Mouse (Mus musculus): ENCODE data around the gene Edem3.
"Not testable (repeated sequence)": the region's sequence is repeated elsewhere in the genome, so short reads cannot be mapped to it uniquely, and the experiment has no call there.

Edem3 gene

GRCm38 (mm10) chr1:151752946-151753345 is 2.2 kb upstream of the Edem3 start:
- DNase-seq, result no peak

DNA sequence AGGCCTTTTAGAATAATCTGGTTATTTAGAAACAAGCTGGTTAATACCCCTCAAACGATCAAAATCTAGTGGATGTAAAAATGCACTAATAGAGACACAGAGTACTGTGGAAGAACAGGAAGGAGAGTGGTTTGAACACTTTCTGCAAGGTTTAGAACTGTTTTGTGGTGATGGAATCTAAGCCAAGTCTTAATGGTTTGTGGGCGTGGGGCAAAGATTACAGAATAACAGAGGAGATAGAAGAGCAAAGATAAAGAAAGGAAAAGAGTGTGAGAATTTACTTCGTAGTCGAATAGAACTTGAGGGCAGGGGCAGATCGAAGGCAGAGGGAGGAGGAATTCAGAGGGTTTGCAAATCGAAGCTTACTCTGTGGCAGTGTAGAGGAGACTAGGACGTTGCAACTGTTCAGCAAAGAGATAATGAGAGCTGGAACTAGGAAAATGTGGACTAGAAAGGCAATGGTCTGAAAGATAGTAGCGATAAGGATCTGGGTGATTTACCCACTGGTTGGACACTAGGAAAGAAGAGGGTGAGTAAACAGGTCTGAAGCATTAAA is 1.7 kb upstream of the Edem3 start:
- no peak for DNase-seq

DNA sequence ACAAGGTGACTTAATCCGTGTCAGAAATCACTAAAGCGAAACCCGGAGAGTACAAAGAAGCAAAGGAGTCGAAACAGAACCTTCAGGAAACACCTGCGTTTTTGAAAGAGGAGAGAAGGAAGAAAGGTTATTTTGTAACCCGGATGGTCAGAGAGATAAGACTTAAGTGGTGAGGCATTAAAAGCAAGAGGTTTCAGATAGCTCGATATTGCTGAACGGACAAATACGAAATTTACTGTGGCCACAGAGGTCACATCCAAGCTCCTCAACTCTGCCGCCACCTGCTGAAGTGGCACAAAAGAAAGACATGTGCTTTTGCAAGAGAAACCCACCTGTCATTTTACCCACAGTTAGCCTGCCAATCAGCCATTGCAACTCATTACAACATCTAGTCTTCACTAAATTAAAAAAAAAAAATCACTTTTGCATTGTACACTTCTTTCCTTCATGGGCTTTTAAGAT is 1.1 kb upstream of the Edem3 start:
- DNase-seq, result no peak

DNA sequence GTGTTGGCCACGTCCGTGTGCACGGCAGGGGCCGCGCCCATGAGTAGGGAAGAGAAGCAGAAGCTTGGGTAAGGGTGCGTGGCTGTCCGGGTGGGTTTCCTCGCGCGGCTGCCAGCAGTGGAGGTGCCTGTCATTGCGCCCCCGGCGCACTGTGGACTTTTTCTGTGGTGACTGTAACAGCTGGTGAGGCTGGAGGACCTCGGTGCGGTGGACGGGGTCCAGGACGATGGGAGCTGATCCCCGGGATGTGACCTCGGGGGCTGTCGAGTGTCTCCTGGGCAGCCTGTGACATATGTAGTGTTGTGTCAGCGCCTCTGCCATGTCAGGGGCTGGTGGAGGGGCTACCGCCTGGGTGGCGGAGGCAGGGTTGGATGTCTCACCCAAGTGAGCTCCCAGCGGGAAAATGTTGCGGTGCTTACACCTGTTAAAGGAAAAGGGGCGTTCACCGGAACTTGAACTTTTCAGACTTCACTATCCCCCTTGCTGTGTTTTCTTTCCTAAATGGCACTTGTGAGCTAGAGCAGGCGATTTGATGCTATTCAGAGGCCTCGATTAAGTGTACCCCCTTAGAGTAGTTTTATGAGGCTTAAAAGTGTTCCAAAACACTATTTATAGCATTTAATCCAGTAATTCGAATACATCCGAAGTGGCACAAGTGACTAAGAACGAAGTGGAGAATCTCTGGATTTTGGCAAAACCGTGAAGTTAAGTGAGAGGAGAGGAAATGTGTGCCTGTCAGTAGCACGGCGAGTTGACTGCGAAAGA is 671 bp downstream of the Edem3 start:
- DNase-seq, result no peak

- no peak for DNase-seq
Measured at GRCm38 (mm10) chr1:151756425-151756728, 1.2 kb downstream of the Edem3 start.

DNA sequence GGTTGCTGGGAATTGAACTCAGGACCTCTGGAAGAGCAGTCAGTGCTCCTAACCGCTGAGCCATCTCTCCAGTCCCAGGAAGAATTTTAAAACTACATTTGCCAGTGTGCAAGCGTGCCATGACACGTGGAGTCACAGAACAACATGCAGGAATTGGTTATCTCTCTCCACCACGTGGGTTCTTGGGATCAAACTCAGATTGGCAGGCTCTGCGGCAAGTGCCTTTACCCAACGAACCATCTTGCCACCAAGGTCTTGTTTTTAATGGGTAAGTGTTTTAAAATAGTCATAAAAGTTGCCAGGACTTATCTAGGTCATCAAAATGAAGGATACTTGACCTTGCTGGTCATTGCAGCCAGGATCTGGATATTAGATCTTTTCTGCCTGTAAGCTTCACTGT is 3.1 kb downstream of the Edem3 start:
- DNase-seq, result no peak

DNA sequence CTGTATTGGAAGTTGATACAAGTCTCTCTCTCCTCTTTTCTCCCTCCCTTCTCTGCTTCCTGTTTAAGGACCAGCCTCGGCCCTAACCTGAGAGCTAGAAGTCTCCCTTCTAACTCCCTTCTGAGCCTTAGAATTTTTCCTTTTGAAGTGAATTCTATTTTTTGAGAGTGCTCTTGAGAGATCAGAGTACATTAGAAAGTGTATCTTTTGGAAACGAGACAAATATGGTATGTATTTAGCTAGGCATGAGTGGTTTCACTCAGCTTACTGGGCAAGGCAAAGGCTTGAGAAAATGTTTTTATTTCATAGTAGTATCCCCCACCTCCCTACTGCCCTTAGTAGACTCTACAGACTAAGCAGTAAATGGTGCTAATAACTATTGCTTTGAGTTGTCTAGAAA is 3.8 kb downstream of the Edem3 start:
- DNase-seq, result no peak

- DNase-seq, result no peak
Measured at GRCm38 (mm10) chr1:151764236-151764635, 9.1 kb downstream of the Edem3 start.

DNA sequence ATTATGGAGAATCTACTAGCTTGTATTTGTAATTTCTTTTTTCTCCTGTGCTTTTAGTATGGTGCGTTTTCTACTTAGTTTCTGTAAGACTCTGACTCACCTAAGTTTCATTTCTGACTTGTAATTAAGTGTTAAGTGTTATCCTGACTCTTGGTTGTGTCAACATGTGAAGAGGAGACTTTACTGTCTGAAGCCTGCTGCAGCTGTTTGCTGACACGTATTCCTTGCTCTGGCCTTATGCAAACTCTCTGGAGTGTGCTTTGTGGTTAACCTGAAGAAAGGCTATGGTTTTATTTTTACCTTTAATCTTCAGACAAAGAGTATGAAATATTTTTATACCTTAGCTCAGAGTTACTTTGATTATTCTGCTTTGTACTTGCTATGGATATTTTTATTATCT is 11.0 kb downstream of the Edem3 start:
- DNase-seq, result no peak

DNA sequence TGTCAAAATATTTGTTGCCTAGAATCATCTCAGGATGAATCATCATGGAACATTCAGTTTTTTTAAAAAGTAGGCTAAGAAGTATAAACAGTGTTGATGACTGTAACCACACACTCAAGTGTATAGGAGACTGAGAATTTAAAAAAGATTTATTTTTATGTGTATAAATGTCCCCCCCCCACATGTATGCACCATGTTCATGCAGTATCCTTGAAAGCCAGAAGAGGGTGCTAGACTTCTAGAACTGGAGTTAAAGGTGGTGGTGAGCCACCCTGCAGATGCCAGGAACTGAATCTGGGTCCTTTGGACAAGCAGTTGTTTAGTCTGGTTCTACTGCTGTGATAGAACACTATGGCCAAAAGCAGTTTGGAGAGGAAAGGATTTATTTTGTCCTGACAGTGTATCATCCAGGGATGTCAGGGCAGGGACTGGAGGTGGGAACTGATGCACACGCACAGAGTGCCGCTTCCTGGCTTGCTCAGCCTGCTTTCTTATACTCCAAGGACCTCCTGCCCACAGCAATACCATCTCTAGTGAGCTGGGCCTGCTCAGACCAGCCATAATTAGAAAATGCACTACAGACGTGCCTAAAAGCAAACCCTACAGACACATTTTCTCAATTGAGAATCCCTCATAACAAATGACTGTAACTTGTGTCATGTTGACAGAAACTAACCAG is 11.9 kb downstream of the Edem3 start:
- no peak for DNase-seq

DNA sequence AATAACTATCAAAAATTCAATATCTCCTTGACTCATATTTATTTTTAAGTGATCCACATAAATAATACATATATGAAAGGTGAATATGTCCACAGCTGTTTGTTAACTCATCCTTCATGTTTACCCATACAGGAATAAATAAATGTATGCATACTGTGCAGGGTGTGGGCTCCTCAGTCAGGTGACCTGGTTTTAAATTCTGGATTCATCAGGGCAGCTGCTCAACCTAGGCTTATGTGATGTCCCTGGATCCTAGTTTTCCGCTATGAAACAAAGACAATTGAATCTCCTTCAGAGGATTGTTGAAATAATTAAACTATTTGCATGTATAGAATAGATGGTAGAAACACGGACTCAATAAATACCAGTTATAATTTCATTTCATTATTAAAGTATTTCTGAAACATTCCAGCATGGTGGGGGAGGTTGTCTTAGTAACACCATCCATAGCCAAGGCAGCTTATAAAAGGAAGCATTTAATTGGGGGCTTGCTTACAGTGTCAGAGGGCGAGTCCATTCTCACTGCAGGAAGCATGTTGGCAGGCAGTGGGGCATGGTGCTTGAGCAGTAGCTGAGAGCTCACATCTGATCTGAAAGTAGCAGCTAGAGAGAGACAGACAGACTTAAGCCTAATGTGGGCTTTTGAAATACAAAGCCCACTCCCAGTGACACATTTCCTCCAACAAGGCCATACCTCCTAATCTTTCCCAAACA is 14.2 kb downstream of the Edem3 start:
- no peak for DNase-seq

DNA sequence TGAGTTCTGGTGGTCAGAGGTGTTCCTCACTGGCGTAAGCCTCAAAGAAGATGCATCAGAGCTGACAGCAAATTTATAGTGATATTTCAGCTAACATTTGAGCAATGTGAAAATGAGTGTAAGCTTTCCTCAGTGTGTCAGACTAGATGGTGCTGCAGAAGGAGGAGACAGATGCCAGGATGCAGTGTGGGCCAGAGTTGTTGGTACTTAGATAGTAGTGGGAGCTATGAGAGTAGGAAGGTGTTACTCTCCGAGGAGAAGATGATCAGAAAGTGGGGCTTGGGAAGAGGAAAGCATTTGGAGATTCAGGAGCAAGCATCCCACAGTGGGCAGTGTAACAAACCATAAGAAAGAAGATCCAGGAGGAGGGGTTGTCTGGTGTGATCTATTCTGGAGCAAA is 22.4 kb downstream of the Edem3 start:
- DNase-seq, result no peak

DNA sequence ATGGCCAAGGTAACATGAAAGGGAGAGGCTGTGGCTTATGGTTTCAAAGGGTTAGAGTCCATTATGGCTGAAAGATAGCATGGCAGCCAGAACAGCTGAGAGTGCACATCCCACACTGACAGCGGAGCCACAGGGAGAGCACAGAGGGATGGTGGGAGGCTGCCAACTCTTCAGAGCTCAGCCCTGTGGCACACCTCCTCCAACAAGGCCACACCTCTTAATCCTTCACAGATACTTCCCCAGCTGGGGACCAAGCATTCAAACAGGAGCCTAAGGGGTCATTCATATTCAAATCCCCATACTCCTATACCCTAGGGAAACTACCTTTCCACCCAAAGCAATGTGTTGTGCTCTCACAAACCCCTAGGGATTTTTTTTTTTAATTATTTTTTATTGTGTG is 23.4 kb downstream of the Edem3 start:
- DNase-seq, result no peak

GRCm38 (mm10) chr1:151779306-151779705 is 24.1 kb downstream of the Edem3 start:
- DNase-seq, result no peak

GRCm38 (mm10) chr1:151781447-151781846 is 26.3 kb downstream of the Edem3 start:
- no peak for DNase-seq

- DNase-seq, result no peak
Measured at GRCm38 (mm10) chr1:151783403-151783802, 28.2 kb downstream of the Edem3 start.

DNA sequence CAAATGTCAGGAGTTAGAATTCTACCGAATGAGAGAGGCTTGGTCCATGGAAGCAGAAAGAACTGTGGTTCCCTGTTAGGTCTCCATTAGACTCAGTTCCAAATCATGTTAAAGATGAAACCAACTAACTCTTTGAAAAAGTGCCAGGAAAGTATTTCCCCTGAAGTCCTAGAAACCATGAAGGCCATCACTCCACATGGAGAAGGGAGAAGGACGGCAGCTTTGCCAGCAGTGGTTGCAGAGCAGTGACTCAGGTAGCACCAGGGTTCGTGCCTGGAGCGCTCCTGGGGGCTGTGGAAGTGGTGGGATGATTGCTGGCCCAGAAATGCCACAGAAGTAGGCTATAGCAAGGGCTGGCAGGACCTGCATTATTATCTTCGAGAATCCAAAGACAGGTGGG is 31.2 kb downstream of the Edem3 start:
- no peak for DNase-seq

DNA sequence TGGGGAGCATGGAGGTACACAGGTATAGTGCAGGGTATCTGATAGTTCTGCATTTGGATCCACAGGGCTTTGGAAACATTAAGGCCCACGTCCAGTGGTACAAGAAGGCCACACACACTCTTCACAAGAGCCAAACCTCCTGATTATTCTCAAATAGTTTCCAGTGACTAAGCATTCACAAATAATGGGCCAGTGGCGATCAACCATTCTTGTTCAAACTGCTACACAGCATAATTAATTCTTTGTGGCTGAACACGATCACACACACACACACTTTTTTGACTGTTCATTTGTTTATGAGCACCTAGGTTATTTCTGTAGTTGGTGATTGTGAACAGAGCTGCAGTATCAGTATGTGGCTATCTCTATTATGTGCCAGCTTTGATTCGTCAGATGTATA is 34.0 kb downstream of the Edem3 start:
- no peak for DNase-seq

DNA sequence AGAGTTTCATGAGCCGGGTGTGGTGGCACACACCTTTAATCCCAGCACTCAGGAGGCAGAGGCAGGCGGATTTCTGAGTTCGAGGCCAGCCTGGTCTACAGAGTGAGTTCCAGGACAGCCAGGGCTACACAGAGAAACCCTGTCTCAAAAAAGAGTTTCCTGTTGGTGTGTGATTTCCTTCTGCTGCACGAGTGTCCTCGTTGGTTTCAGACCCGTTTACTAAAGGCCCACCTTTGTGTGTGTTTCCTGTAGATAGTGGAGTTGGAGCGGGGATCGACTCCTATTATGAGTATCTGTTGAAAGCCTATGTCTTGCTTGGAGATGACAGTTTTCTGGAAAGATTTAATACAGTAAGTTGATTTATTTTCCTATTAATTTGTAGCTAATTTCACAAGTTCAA is 36.9 kb downstream of the Edem3 start:
- not testable (repeated sequence) for DNase-seq

DNA sequence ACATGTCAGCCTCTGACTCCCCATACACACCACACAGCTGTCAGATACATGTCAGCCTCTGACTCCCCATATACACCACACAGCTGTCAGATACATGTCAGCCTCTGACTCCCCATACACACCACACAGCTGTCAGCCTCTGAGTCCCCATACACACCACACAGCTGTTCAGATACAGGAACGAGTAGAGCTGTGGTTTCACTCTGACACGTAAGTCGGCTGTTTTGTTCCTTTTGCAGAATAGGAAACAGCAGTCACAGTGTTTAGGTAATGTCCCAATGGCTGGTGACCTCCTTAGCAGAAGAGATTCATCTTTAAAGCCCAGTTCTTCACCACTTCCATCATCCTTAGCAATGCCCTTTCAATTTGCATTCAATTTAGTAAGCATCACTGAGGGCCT is 47.6 kb downstream of the Edem3 start:
- DNase-seq, result not testable (repeated sequence)

- DNase-seq, result no peak
Measured at GRCm38 (mm10) chr1:151807286-151807685, 52.1 kb downstream of the Edem3 start.

DNA sequence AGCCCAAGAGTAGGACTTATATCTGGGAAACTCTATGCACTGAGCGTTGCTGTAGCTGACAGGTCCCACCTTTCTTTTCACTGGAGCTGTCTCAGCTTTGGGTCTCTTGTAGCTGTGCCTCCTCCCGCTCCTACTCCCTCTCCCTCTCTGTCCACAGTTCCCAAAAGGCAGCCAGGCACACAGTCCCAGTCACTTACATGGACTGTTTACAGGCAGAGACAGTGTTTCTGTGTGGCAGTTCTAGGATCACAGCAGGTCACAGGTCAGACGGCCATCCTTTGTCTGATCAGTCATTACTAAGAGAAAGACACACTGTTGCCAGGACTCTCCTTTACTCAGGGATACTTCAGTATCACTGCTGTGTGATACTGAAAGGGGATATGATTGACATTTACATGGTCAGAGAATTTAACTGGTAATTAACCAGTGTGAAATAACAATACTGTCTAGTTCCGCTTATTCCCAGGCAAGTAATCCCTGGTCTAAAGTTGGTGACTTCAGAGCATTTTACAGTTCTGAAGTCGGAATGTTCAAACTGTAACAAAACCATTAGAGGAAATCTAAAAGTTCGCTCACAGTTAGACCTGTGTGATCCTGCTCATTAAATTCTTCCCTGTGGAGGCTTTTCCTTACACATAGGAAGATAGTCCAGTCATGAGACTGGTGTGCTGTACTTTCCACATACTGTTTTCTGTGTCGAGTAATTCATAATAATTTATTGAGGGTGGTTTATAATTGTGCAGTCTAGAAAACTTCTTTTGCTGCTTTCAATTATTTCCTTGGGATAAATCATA is 55.7 kb downstream of the Edem3 start:
- no peak for DNase-seq

- DNase-seq, result no peak
Measured at GRCm38 (mm10) chr1:151811456-151811855, 56.3 kb downstream of the Edem3 start.

All from lung, postnatal 14 days (tissue).